Mouse (Mus musculus) left cerebral cortex, postnatal 4 days (tissue): Measurements from ENCODE around the gene Dcun1d2. TPM values are rescaled to one million over a fixed set of nuclear protein-coding genes. Genes with fewer than 3 reads are reported as not detected.

ENCODE experiments used
- DNase-seq: peaks from one replicate; pipeline ENCODE4 v3.0.0-alpha.2; 2022
- intact Hi-C: fragments of 180-260 bp; cut with DNase I; formaldehyde crosslinking; loops from one replicate; pipeline ENCODE4 v1.15.1; 2025
- total RNA-seq, 2 experiments: library from RNA; stranded (reverse); gene quantifications; 2 replicates each; pipeline ENCODE4 v1.2.3; 2021

Dcun1d2 gene
- total RNA-seq, 2 experiments from 2014 or later, result 27.6 to 31.2 TPM

DNA sequence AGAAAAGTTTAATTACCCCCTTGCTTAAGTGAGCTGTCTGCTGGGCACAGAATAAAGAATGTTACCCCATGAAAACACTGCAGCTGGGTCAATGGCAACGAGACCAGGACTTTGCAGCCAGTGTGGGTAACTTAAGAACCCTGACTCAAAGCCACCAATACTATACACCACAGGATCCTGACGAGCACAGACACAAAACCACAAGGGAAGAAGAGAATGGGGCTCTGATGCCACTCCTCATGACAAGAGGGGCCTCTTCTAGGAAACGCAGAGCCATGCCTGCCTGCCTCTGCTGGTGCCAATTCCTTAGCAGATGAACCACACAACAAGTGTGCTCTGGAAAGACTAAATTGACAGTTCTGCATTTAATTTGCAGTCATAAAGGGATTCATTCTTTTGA, 24.6 kb downstream of the Dcun1d2 start:
- intact Hi-C loops, result loop anchor here (10.0 kb wide), 1 partner anchor 129 kb away; no protein-coding TSS in a partner anchor
- DNase-seq, result no peak

DNA sequence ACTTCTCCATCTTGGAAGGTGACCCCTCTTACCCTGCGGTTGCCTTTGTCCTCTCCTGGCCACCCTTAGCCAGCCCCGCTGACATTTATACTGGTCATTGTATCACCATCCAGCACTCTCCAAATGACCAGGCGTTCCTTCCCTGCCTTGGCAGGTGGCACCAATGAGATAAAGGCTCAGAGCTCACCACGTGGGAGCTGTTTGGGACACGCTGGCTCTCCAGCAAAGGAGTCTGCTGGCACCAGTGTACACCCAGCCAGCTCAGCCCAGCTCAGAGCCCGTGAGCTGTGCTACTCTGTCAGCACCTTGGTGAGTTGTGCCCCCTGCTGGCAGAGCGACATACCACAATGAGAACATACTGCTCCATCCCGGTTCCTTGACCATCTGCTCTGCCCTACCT, 33.9 kb downstream of the Dcun1d2 start, which contains the start of gene Adprhl1:
TSS of gene Adprhl1 (minus strand) at position 144 of the 400 bp plus-strand sequence.
- intact Hi-C loops, result no loop called here
- peak; percentile 81 for DNase-seq

DNA sequence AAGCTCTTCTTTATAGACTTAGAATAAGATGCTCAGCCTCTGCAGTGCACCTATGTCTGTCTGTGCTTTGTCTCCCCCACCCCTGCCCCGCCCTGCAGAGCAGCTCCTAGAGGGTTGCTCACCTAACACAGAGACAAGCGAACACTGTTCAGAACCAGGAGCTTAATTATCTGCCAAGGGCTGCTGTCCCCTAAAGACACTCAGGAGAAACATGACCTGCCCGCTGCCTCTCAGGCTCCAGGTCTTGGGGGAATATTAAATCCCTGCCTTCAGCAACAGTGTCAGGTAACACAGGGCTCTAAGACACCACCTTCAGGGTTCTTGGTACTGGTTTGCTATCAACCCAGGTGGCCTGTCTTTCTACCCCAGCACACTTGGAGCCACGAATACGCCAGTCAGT, 34.5 kb downstream of the Dcun1d2 start:
- DNase-seq, result no peak
- intact Hi-C loops, result no loop called here

DNA sequence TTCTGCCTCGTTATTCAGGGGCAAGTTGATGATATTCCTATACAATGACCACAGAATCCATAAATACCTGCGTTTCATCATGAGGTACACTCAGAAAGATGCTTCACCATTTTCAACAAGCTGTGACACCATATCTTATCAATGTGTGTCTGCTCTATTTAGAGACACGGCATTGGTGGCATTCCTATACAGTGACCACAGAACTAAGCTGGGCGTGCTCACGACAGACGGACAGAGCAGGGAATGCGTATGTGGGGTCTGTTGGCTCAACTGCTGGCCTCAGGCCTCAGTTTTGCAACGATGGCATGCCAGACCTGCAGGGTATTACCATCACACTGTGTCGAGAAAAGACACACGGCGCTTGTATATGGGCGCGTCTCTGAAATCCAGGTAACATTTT, 35.1 kb downstream of the Dcun1d2 start:
- DNase-seq, result no peak
- intact Hi-C loops, result no loop called here

DNA sequence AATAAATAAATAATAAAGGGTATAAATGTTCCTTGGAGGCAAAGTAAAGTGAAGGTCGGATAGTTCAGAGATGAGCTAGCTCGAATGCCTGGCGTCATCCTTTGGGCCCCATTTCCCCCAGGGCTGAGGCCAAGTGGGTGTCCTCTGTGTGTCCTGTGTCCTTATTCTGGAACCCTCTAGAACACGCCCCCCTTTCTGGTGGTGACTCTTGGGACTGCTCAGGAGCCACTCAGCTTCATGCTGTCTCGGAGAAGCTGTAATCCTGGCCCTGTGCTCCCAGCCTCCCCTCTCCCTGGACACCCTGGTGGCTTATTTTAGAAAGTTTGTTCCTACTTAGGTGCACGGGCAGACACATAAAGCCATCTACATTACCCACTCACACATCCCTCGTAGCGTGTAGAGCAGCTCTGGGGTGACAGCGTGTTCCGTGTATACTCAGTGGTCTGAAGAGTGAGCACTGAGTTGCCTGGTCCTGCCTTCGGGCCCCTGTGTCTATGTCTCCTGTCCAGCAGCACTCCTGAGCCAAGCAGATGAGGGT, 43.5 kb downstream of the Dcun1d2 start:
- intact Hi-C loops, result no loop called here
- no peak for DNase-seq

DNA sequence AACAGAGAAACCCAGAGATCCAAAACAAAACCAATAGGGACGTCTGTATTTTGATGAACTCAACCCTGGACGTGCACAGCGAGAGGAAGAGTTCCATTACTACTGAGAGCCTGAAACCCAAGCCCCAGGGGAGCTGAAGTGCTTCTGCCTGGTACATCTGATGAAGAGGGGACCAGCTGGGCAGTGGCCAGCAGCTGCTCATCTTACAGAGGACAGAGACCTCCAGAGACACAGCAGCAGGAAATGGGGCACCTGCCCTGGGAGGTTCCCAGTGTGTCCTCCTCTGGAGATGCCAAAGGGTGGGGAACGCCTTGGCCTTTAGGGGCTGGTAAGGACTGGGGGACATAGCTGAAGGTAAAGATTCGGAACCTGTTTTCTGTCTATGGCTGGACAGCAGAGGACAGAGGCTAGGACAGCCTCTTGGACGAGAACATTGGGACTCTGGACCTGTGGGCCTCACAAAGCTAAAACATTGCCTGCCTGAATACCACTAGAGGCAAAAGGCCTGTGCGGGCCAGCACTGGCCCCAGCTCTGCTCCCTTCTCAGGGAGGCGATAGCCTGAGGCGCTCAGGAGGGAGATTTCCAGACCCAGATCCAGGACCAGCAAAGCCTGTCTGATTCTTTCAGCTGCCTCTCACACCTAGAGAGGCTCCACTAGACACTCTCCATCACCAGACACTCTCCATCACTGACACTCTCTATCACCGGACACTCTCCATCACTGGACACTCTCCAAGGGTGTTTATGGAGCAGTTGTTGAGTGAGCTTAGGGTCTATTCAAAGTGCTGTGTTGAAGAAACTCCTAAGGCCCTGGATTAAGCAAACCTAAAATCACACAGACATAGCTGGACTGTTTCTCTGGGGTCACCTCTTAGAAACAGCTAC, 44.7 kb downstream of the Dcun1d2 start:
- intact Hi-C loops, result no loop called here
- DNase-seq, result no peak

DNA sequence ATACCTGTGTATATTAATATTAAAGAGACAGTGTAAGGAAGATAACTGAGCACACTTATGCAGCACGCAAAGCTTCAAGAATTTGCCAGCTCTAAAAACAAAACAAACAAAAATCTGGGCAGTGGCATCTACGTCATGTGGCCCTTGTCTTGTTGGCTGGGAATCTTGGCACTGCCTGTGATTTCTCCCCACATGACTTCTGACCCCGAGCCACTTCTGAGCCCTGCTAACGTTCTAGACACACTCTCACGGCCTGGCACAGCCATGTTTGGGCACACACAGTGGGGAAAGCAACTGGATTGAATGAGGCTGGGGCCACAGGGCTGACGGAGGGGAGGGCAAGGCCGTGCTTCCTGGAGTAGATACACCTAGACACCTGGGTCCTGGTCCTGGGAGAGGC, 47.2 kb downstream of the Dcun1d2 start:
- no peak for DNase-seq
- intact Hi-C loops, result no loop called here

DNA sequence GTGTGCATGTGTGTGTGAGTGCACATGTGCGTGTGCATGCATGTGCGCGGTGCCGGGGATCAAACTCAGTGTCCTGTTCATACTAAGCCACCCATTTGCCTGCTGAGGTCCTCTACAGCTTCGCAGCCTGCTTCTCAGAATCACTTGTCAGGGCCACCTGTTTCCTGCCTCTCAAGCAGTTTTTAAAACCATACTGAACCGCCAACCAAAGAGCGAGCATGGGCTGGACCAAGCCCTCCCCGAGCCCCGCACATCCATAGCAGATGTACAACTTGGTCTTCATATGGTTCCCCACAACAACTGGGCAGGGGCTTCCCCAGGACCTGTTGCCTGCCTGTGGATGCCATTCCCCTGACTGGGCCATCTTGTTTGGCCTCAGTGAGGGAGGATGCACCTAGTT, 47.9 kb downstream of the Dcun1d2 start:
- intact Hi-C loops, result no loop called here
- DNase-seq, result no peak

DNA sequence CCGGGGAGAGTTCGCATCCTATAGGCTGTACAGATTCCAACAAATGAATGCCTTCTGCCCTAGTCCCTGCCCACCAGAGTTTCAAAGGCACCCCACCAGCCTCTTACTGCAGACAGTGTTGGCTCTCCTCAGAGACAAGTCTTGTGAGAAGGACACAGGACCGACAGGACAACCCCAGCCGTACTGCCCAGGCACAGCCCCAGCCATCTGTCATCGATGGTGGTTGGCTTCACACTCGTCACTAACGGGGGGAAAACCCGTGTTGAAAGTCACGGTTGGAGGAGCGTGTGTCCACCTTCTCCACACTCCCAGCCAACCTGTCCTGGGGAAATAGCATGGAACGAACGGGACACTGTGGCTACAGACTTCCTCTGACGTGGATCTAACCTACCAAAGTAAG, 53.1 kb downstream of the Dcun1d2 start:
- intact Hi-C loops, result no loop called here

DNA sequence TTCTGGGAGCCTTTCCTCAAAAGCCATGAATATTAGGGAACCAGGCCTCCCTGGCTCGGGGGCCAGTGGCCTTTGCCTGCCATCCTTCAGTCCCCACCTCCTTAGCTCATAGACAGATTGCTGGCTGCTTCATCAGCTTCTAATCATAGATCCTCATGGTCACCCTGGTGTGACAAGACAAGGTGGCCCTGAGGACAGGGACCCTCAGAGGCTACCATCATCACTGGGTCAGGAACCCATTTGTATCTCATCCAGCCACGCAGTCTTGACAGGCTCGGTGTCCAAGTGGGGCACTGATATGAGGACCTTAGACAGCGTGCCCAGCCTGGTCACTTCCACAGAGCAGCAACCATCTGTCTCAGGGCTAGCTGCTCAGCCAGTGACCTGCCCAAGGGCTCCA, 57.5 kb downstream of the Dcun1d2 start:
- intact Hi-C loops, result no loop called here
- DNase-seq, result no peak

More for the DNA sequence above, 53.1 kb downstream of the Dcun1d2 start:
- DNase-seq, result no peak

DNA sequence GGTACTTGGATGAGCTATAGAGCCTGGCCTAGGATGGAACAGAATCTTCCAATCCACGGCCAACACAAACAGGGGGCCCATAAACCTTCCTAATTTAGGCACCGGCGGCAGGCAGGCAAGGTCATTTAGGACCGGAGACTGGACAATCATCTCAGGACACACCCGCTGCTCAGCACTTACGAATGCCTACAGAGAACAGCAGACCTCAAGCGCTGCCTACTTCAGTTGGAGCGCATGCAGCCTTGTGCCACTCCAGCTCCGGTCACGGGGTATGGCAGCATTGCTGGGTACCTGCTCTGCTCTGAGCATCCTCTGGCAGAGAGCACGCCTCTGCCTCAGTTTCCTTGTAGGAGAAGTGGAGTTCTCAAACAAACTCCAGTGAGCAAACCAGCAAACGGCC, 58.1 kb downstream of the Dcun1d2 start:
- intact Hi-C loops, result no loop called here
- DNase-seq, result no peak

DNA sequence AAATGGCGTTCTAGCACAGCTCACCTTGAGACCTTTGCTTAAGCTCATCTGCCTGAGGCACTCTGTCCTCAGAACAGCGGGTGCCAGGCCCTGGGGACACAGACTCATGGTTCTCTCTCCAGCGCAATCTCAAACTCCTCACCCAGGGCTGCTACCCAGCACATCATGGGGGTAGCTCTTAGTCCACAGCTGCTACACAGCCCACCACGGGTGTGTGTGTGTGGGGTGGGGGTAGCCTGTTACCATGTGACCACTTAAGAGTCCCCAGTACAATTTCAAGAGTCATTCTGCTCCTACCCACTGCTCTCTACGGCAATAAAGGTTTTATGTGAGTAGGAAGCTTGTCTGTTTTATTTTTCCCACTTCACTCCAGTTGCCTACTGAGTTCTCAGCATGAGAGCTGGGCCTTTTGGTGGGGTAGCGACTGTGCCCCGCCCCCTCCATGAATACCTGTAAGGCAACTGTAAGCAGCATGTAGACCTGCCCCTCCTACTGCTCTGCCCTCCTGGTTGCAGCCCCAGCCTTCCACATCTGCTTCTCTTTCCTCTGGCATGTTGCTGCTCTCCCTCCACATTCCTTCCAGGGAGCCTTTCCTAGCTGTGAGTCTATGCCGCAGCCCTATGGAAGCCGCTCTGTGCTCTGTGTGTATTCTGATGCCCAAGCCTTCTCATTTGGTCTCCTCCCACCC, 58.9 kb downstream of the Dcun1d2 start:
- no peak for DNase-seq

DNA sequence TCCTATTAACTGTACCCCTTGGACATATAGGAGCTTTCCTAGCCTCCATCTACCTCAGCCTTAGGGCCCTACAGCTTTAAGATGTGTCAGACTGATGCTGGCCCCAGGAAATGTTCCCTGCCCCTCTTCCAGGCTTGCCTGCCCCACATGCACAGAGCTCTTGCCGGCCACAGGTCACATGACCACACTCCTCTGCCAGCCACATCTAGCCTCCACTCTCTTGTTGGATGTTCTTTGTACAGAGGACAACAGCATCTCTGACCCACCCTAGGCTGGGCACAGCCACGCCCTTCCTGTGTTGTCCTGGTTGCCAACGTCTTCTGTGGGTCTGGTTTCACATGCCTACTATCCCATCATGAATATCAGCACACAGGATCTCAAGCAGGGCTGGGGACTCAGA, 60.7 kb downstream of the Dcun1d2 start:
- intact Hi-C loops, result no loop called here
- DNase-seq, result no peak

More for the DNA sequence above, 58.9 kb downstream of the Dcun1d2 start:
- intact Hi-C loops, result no loop called here

DNA sequence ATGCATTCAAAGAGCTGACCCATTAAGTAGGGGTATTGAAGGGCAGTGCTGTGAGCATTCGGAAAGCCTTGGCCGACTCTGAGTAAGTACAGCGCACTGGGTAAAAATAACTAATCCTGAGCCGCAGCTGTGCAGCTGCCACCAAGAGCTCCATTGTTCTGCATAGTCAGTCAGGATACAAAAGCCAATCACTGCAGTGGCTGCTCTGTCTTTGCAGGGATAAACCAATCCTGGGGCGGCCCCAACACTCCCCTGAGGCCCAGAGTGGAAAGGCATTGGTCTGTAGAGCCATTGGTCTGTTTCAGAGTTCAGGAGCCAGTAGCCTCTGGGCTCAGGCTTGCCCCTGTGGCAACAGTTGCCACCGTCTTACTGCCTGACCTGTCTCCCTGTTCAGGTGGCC, 61.6 kb downstream of the Dcun1d2 start:
- intact Hi-C loops, result no loop called here

DNA sequence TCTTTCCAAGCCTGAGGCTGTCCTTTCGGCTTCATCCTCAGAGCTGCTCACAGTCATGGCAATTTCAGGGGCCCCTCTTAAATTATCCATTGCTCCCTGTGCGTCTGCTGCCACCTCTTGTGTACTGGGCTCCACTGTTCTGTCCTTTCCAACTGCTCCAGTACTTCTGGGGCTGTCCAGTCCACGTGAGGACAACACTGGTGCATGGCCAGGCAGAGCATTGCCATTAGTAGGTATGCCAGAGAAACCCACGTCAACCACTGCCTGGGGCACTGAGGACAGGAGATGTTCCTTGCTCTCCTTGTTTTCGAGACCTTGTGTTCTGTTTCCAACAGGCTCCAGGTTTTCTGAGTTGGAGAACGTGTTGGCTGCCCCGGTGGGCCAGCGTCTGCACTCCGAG, 63.5 kb downstream of the Dcun1d2 start:
- intact Hi-C loops, result no loop called here
- DNase-seq, result no peak

More for the DNA sequence above, 61.6 kb downstream of the Dcun1d2 start:
- no peak for DNase-seq

DNA sequence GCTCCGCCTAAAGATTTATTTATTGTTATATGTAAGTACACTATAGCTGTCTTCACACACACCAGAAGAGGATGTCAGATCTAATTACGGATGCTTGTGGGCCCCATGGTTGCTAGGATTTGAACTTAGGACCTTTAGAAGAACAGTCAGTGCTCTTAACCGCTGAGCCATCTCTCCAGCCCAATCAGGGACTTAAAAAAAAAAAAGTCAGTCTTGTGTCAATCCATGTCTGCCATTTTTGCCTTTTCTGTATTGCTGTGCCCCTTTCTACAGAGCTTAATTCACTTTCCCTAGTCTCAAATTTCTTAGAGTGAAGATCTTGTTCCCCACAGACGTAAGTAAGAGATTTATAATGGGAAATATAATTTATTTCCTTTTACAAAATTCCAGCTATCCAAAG, 69.5 kb downstream of the Dcun1d2 start:
- DNase-seq, result no peak
- intact Hi-C loops, result no loop called here

DNA sequence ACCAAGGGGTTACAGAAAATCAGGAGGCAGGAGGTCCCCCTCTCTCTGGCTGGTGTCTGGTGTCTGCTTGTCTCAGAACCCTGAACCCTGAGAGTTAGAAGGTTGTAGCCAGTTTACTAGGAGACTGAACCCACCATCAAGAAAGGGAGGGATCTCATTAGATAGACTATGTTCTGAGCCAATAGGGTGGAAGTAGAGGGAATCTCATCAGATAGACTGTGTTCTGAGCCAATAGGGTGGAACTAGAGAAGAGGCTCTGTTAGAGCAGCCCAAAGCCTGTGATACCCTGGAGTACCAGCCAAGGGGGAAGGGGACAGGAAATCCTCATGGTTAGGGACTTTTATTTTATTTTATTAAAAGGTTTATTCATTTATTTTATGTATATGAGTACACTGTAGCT, 69.9 kb downstream of the Dcun1d2 start:
- DNase-seq, result no peak
- intact Hi-C loops, result no loop called here

DNA sequence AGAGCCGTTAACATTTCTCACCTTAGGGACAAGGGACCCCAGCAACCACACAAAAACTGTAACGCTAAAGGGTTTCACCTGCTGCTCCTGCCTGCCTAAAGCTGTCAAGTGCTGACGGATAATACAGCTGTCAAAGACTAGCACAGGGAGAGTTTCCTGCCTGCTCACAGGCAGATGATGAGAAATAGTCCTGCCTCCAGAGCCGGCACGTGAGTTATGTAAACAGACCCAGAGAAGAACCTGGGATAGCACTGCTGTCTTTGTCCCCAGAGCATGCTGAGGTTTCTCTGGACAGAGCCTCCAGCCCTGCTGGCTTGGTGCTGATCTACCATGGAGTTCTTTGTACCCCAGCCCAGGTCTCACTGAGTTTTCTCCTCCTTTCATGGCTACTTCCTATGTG, 70.8 kb downstream of the Dcun1d2 start:
- no peak for DNase-seq
- intact Hi-C loops, result no loop called here

DNA sequence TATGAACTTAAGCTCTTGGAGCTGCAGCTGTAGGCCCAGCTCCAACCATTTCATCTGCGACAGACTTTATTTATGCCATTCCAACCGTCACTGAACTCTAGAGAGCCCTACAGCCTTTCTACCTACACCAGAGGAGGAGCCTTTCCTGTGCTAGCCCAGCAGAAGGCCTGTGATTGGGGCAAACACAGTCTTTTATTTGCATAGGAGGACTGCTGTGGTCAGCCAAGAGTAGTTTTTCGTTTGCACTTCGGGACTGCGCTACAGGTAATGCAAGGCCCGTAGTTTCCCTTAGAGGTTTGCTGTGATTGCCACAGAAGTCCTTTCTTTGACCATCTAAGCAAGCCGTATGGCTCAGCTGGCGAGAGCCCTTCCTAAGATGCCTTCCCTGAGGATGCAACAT, 71.5 kb downstream of the Dcun1d2 start:
- intact Hi-C loops, result no loop called here
- no peak for DNase-seq

DNA sequence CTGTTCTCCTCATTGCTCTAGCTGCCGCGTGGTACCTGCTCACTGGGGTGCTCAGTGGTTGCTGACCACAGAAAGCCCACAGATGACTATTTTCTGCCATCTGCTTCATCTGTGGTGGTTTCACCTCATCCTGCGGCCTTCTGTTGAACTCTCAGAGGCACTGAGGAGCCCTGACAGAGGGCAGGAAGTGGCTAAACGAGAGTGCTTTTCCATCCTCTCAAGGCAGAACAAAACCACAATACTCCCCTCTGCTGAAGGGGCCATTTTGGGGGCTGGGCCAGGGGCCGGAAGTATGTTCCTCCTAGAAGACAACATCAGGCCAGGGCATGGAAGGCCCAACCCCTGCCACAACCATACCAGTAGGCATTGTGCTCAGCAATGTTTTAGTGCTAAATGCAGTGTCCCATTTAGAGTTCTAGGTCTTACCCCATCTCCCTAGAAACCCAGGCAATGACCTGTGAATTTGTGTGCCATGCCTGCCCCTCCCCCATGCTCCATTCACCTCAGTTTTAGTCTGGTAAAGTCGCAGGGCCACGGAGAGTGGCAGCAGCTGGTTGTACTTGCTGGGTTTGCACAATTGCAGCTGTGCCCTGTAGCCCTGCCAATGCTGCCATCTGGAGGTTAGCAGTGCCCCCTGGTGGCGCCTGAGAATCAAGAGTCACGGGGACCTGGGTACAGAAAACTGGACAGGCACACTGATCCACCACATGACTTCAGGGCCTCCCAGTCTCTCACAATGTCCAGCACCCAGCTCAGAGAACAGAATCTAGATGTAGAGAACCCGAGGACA, 74.3 kb downstream of the Dcun1d2 start:
- DNase-seq, result peak; percentile 92
- intact Hi-C loops, result no loop called here

DNA sequence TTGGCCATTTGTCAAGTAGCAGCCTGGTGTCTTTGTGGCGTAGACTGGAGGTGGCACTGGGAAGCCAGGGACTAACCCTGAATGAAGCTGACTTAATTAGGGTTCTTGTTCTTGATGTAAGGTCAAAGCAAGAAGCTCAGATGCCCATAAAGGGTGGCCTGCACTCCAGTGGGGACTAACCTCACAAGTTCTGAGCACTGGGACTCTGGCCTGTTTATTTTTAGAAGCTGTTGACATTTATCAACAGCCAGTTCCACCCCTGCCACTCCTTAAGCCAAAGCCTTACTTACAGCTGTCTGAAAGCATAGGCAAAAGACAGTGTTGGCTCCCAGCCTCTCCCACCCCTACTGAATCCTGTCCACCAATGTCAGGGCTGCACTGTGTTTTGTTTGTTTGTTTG, 78.2 kb downstream of the Dcun1d2 start:
- intact Hi-C loops, result no loop called here

More for the DNA sequence above, 78.2 kb downstream of the Dcun1d2 start:
- no peak for DNase-seq
